Mouse (Mus musculus) neural tube, embryonic 12.5 days (tissue): Measurements from ENCODE around the gene Atp7a. TPM values are rescaled to one million over a fixed set of nuclear protein-coding genes. Genes with fewer than 3 reads are reported as not detected.

ENCODE experiments used
- ATAC-seq: fragments of 200-750 bp; cut with Nextera tagmentation; 2 replicates; pipeline ENCODE4 v1.8.0; 2017; ENCODE audit warnings: low read depth, mild to moderate bottlenecking, moderate TSS enrichment, moderate library complexity; ENCODE audit not compliant: low FRiP score
- H3K27ac ChIP-seq: fragments of 300-500 bp; sonication (generic); 2 replicates; pipeline ENCODE4 v1.5.1; 2016
- H3K27me3 ChIP-seq: fragments of 300-500 bp; sonication (generic); replicated peaks from 2 replicates; pipeline ENCODE4 v1.6.1; 2016; ENCODE audit warnings: mild to moderate bottlenecking
- H3K36me3 ChIP-seq: fragments of 300-500 bp; sonication (generic); 2 replicates; pipeline ENCODE4 v1.6.1; 2016; ENCODE audit warnings: mild to moderate bottlenecking
- H3K4me1 ChIP-seq: fragments of 300-500 bp; sonication (generic); 2 replicates; pipeline ENCODE4 v1.6.1; 2016
- H3K4me2 ChIP-seq: fragments of 300-500 bp; sonication (generic); replicated peaks from 2 replicates; pipeline ENCODE4 v1.6.1; 2016; ENCODE audit warnings: mild to moderate bottlenecking
- H3K4me3 ChIP-seq: fragments of 300-500 bp; sonication (generic); 2 replicates; pipeline ENCODE4 v1.5.1; 2016
- H3K9ac ChIP-seq: fragments of 300-500 bp; sonication (generic); 2 replicates; pipeline ENCODE4 v1.6.1; 2016; ENCODE audit warnings: mild to moderate bottlenecking
- H3K9me3 ChIP-seq: fragments of 300-500 bp; sonication (generic); 2 replicates; pipeline ENCODE4 v1.6.1; 2016; ENCODE audit warnings: mild to moderate bottlenecking
- WGBS: fragments of 180-500 bp; shearing (Covaris S2); methylation state at CpG from one replicate; pipeline ENCODE4 v1.1.7; 2016; 5-methylcytosine and 5-hydroxymethylcytosine counted together
- polyA plus RNA-seq: library from polyadenylated mRNA; unstranded; fragments of >200 nt; fragmentation: Nextera tagmentation; extraction: Ambion mirVana; gene quantifications from 2 replicates; pipeline ENCODE4 v1.2.1, GENCODE M21; 2016

Atp7a gene
- polyA plus RNA-seq, 1 experiment from 2014 or later, result 25.1 TPM

DNA sequence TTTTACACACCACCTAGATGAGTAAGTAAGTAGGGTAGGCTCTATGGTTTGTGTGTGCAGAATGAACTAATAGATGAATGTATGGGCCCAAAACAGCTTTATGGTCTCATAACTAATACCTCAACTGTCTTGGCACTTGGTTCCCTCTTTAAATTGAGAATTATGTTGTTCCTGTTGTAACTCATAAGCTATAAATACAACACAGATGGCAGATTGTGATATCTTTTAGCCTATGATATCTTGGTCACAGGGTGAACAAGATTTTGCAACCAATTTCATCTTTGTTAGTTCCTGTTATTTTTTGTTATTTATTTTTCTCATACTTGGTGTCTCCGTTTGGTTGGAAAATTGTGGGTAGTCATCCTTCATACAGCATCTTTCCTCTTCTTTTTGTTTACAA lies 121.1 kb downstream of the Atp7a start:
- 91% methylated on average over 1 of the region's 1 CpGs for WGBS
- no peak for ATAC-seq

DNA sequence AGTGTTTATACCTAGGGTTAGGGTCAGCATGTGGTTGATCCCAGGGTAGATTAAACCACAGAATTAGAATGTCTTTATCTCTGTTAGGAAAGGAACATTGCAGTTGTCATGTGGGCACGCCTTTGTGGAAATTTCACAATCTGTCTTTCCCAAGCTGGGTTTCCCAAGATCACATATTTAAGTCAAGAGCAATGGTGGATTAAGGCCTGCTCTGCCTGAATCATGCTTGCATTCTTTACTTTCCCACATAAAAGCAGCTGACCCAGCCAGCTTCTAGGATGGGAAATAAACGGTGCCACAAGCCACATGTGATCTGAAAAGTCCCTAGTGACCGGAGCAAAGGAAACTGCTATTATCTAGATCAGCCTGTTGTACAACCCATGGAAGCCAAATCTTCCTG lies 122.4 kb downstream of the Atp7a start:
- 81% methylated on average over 3 of the region's 3 CpGs for WGBS
- no peaks in the 10 kb centered on the region for H3K27me3 ChIP-seq

More for the DNA sequence above, 121.1 kb downstream of the Atp7a start:
- Histone ChIP-seq H3K4me2 (no peak overlapping the region), H3K4me3 (no peak overlapping the region), H3K4me1 (no peaks in the 10 kb centered on the region), H3K27me3 (no peaks in the 10 kb centered on the region), H3K9ac (no peak overlapping the region), H3K36me3 (no peaks in the 10 kb centered on the region), H3K9me3 (no peaks in the 10 kb centered on the region), H3K27ac (no peak overlapping the region)

DNA sequence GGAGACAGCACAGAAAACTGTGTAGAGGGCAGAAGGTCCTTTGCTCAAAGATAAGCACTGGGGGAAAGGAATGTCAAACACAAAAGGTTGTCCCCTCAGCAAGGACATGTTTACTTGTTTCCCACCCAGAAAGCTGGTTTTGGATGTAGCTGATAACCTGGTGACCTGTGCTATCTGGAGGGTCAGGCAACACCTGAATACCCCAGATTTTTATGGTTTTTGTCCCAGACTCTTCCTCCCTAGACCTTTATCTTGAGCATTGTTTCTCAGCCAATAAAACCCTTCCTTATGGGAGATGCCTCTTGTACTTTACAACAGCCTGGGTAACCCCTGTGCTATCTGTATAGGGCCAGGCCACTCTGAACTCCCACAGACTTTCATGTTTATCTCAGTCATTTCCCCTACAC lies 127.1 kb downstream of the Atp7a start:
- H3K9me3 ChIP-seq, result no peaks in the 10 kb centered on the region
- H3K4me2 ChIP-seq, result no peak overlapping the region
- H3K27ac ChIP-seq, result no peak overlapping the region
- no peak for ATAC-seq
- no peak overlapping the region for H3K4me3 ChIP-seq
- H3K36me3 ChIP-seq, result no peaks in the 10 kb centered on the region
- H3K27me3 ChIP-seq, result no peaks in the 10 kb centered on the region
- H3K9ac ChIP-seq, result no peak overlapping the region
- H3K4me1 ChIP-seq, result no peaks in the 10 kb centered on the region

More for the DNA sequence above, 122.4 kb downstream of the Atp7a start:
- H3K4me3 ChIP-seq, result no peak overlapping the region
- no peaks in the 10 kb centered on the region for H3K9me3 ChIP-seq
- no peaks in the 10 kb centered on the region for H3K4me1 ChIP-seq
- no peak overlapping the region for H3K27ac ChIP-seq
- no peaks in the 10 kb centered on the region for H3K36me3 ChIP-seq
- H3K4me2 ChIP-seq, result no peak overlapping the region
- H3K9ac ChIP-seq, result no peak overlapping the region
- ATAC-seq, result no peak

DNA sequence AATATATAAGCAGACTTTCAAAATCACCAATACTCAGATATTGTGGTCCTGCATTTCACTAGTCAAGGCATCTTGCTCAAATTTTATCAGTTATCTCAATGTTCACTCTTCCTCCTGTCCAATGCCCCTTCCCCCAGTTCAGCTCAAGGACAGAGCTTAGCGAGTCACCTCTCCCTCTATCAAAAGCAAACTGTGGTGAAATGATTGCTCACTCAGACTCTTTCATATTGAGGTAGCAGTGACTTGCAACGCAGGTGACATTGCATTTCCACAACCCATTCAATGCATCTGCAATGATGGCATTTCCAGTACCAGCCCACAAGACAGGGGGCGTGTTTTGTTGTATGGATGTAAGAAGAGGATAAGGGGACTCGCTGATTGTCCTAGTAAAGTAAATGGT lies 128.8 kb downstream of the Atp7a start:
- Histone ChIP-seq H3K27ac (no peak overlapping the region), H3K4me3 (no peak overlapping the region), H3K27me3 (no peaks in the 10 kb centered on the region), H3K4me1 (no peaks in the 10 kb centered on the region), H3K4me2 (no peak overlapping the region), H3K9ac (no peak overlapping the region), H3K36me3 (no peaks in the 10 kb centered on the region), H3K9me3 (no peaks in the 10 kb centered on the region)
- ATAC-seq, result no peak
- 82% methylated on average over 4 of the region's 4 CpGs for WGBS

DNA sequence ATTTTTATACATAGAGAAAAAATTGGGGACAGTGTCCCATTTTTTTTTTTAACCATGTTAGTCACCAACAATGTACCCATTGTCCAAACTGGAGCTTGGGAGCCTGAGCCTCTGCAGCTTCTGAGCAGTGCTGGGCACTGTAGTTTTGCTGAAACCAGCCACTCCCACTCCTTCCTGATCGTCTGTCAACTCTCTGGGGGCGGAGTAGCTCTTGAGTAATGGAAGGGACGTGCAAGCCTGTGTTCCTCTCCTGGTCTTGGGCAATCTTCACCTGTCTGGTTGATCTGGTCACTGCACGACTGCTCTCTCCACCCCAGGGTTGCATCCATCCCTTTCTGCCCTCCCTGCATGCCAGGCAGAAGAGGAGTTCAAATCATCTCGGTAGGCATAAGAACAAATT lies 136.9 kb downstream of the Atp7a start:
- no peaks in the 10 kb centered on the region for H3K36me3 ChIP-seq
- no peaks in the 10 kb centered on the region for H3K9me3 ChIP-seq
- H3K9ac ChIP-seq, result no peak overlapping the region
- no peak overlapping the region for H3K4me2 ChIP-seq
- H3K27ac ChIP-seq, result no peak overlapping the region
- no peaks in the 10 kb centered on the region for H3K27me3 ChIP-seq
- no peaks in the 10 kb centered on the region for H3K4me1 ChIP-seq
- 62% methylated on average over 5 of the region's 5 CpGs for WGBS
- ATAC-seq, result no peak
- no peak overlapping the region for H3K4me3 ChIP-seq

DNA sequence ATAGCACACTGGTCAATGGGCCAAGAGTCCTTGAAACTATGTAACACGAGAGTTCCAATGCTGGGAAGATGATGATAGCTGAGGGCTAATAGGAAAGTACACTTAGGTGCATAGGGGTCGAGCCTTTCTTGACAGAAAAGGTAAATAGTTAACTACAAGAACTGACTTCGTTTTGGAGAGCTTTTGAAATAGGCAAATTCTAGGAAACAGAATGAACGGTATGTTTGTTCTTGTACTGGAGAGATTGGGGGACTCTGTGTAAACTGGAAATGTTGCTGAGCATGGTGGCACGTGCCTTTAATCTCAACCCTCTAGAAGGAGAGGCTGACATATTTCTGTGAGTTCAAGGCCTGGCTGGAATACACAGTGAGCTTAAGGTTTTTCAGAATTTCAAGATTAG lies 137.5 kb downstream of the Atp7a start:
- Histone ChIP-seq H3K4me2 (no peak overlapping the region), H3K9me3 (no peaks in the 10 kb centered on the region), H3K36me3 (no peaks in the 10 kb centered on the region), H3K27ac (no peak overlapping the region), H3K4me3 (no peak overlapping the region), H3K9ac (no peak overlapping the region), H3K27me3 (no peaks in the 10 kb centered on the region), H3K4me1 (no peaks in the 10 kb centered on the region)
- no peak for ATAC-seq
- 81% methylated on average over 5 of the region's 5 CpGs for WGBS

DNA sequence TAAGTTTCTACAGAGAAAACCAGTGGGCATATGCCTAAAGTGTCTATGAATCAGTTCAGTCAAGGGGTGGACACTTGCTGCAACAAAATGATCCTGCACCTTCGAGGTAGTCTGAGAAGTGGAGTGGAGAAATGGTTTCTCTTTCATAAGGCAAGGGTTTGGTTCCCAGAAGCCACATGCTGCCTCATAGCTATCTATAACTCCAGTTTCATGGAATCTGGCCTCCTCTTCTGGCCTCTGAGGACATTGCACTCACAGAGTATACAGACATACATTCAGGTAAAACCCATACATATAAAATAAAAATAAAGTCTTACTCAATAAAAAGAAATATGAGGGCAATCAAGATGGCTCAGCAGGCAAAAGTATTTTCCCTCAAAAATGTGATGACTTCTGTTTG lies 138.0 kb downstream of the Atp7a start:
- Histone ChIP-seq H3K27me3 (no peaks in the 10 kb centered on the region), H3K27ac (no peak overlapping the region), H3K9me3 (no peaks in the 10 kb centered on the region), H3K9ac (no peak overlapping the region), H3K36me3 (no peaks in the 10 kb centered on the region), H3K4me2 (no peak overlapping the region), H3K4me1 (no peaks in the 10 kb centered on the region), H3K4me3 (no peak overlapping the region)
- no peak for ATAC-seq
- 76% methylated on average over 1 of the region's 1 CpGs for WGBS

DNA sequence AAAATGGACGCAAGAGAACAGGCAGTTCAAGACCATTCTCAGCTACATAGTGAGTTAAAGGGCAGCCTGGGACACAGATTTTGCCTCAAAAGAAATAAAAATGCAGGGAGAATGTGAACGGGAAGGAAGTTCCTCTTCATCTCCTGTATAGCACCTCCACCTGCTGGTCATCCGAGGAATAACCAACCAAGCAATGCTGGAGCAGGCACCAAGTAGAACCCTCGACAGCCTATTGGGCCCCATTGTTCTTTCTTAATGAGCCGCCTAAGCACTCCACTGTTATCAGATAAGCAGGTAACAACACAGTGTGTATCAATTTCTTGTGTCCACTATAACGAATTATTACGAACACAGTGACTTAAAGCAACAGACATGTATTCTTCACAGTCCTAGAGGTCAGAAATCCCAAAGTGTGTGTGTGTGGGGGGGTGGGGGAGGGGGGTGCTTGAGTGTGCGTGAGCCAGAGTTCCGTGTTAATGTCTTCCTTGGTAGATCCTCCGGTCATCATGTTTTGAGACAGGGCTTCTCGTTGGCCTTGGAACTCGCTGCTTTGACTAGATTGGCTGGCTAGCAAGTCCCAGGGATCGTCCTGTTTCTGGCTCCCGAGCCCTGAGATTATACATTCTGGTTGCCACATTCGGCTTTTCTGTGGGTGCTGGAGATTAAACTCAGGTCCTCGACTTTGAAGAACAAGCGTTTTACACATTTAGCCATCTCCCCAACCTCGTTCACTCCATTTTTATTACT lies 144.2 kb downstream of the Atp7a start:
- peak; percentile 92 for ATAC-seq
- Histone ChIP-seq H3K4me1 (no peaks in the 10 kb centered on the region), H3K9me3 (no peaks in the 10 kb centered on the region), H3K9ac (no peak overlapping the region; the same call in 1 of the 2 replicates), H3K27me3 (no peaks in the 10 kb centered on the region), H3K4me3 (peak overlapping the region; percentile 20; the same call in 1 of the 2 replicates), H3K36me3 (no peaks in the 10 kb centered on the region), H3K4me2 (peak overlapping the region; percentile 49), H3K27ac (no peak overlapping the region)
- 36% methylated on average over 18 of the region's 18 CpGs for WGBS

DNA sequence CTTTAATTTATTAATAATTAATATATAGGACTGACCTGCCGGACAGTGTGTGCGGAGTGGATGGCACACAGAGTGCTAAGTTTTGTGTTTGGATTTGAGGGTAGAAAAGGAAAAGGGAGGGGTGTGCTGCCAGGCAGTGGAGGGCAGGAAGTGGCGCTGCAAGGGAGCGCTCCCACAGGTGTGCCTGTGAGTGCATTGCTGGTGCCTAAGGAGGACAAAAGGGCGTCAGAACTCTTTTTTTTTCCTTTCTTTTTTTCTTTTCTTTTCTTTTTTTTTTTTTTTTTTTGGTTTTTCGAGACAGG lies 144.7 kb downstream of the Atp7a start:
- H3K36me3 ChIP-seq, result no peaks in the 10 kb centered on the region
- WGBS, result 72% methylated on average over 5 of the region's 6 CpGs
- no peaks in the 10 kb centered on the region for H3K4me1 ChIP-seq
- no peak overlapping the region for H3K9ac ChIP-seq
- no peak overlapping the region for H3K27ac ChIP-seq
- H3K27me3 ChIP-seq, result no peaks in the 10 kb centered on the region
- peak; percentile 18; the same call in 1 of the 2 replicates for ATAC-seq
- H3K4me3 ChIP-seq, result no peak overlapping the region
- H3K4me2 ChIP-seq, result peak overlapping the region; percentile 49
- H3K9me3 ChIP-seq, result no peaks in the 10 kb centered on the region

Other genes starting within 250 kb of the Atp7a start
- 203 and 219 TPM in 2 replicates for gene Atrx, start 97.9 kb upstream of the Atp7a start, polyA plus RNA-seq
- gene Magt1, start 15.4 kb upstream of the Atp7a start, polyA plus RNA-seq, result 38.5 and 39.0 TPM in 2 replicates
- 319 and 331 TPM in 2 replicates for gene Cox7b, start 11.6 kb upstream of the Atp7a start, polyA plus RNA-seq
- 0.27 and 0.45 TPM in 2 replicates for gene Tlr13, start 115.9 kb downstream of the Atp7a start, polyA plus RNA-seq
- 310 and 332 TPM in 2 replicates for gene Pgk1, start 159.8 kb downstream of the Atp7a start, polyA plus RNA-seq
- gene Taf9b, start 193.9 kb downstream of the Atp7a start, polyA plus RNA-seq, result 12.0 and 13.2 TPM in 2 replicates
- gene Fnd3c2, start 228.1 kb downstream of the Atp7a start, polyA plus RNA-seq, result not detected in 2 replicates